Mouse (Mus musculus) bone marrow, adult 2 months (tissue): Measurements from ENCODE around the gene Ptpre. TPM values are rescaled to one million over a fixed set of nuclear protein-coding genes. Genes with fewer than 3 reads are reported as not detected.
A peak's percentile ranks its signal among the peaks of the same experiment; 100 is the strongest.

Experiments
- H3K27ac ChIP-seq: fragments of 200-500 bp; 2 replicates; pipeline ENCODE4 v1.5.1; 2012; ENCODE audit warnings: low read depth, mild to moderate bottlenecking, control low read depth, inconsistent platforms, low read length; ENCODE audit not compliant: control insufficient read depth, poor library complexity, insufficient read depth
- H3K4me1 ChIP-seq: fragments of 200-500 bp; 2 replicates; pipeline ENCODE4 v1.6.1; 2011; ENCODE audit warnings: low read length; ENCODE audit not compliant: control insufficient read depth, insufficient read depth
- H3K4me3 ChIP-seq: fragments of 200-500 bp; replicated peaks from 2 replicates; pipeline ENCODE3; 2011; ENCODE audit warnings: mild to moderate bottlenecking, low read depth, low read length, control low read depth; ENCODE audit not compliant: control insufficient read depth
- CTCF ChIP-seq: fragments of 200-500 bp; IDR thresholded peaks from 2 replicates; pipeline ENCODE4 v1.5.1; 2011; ENCODE audit warnings: low read length, control low read depth; ENCODE audit not compliant: control insufficient read depth, insufficient read depth
- POLR2A ChIP-seq: fragments of 200-500 bp; IDR thresholded peaks from 2 replicates; pipeline ENCODE4 v1.6.1; 2011; ENCODE audit warnings: low read depth, mild to moderate bottlenecking, control low read depth, low read length, borderline replicate concordance; ENCODE audit not compliant: control insufficient read depth
- WGBS: fragments of 180-500 bp; shearing (Covaris S2); methylation state at CpG from one replicate; pipeline ENCODE4 v1.1.7; 2018; 5-methylcytosine and 5-hydroxymethylcytosine counted together
- polyA plus RNA-seq: library from polyadenylated mRNA; stranded (reverse); fragments of >200 nt; gene quantifications from 2 replicates; pipeline ENCODE4 v1.2.4, GENCODE M21; 2011; ENCODE audit warnings: low replicate concordance; ENCODE audit not compliant: missing spikeins, insufficient read depth, insufficient read length

Gene Ptpre
- polyA plus RNA-seq, 1 experiment, result 27.7 TPM

DNA sequence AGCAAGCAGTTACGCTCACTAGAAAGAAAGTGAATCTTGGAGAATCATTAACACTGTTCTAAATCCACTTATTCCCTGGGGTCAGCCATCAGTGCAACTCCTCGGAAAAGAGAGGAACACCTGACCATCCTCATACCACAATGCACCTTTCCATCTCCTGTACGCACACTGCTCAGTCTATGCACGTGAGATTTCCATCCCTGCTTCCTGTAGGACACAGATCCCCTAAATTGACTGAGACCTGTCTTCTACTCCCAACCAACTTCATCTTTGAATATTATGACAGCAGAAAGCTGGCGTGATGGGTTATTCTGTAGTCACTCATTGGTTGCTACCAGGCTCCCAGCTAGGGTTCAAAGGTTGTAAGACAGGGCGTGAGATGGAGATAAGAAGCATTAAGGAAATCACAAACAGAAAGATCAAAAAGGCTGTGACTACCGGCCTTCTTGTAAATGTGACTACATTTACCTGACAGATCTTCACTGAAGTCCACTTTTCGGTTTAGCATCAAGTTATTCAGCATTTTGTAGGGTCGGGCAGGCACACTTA, 166.4 kb downstream of the Ptpre start:
- WGBS, result 88% methylated on average over 9 of the region's 9 CpGs
- no peak for TF ChIP-seq POLR2A
- no peak for TF ChIP-seq CTCF
- H3K4me1 ChIP-seq, result peaks cover 5% of the 10 kb centered on the region
- H3K4me3 ChIP-seq, result no peak overlapping the region
- H3K27ac ChIP-seq, result no peak overlapping the region

DNA sequence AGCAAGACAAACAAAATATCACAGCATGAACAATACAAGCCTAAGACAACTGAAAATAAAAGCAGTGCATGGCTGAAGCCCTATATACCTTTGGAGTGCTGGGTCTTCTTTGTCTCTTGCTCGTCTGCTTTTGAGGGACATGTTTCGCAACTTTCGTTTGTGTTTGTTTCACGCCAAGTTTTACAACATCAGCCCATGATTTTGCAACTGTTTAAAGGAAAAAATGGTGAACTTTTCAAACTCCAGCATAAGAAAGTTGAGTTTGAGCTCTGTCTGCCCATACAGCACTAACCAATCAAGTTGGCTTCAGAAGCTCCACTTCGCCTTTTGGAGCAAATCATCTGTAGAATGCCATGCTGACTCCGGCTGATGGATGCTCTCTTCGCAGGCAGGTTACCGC, 167.0 kb downstream of the Ptpre start:
- no peak for TF ChIP-seq CTCF
- TF ChIP-seq POLR2A, result no peak
- Histone ChIP-seq H3K4me1 (peaks cover 5% of the 10 kb centered on the region), H3K4me3 (no peak overlapping the region), H3K27ac (no peak overlapping the region)
- WGBS, result 79% methylated on average over 8 of the region's 8 CpGs

DNA sequence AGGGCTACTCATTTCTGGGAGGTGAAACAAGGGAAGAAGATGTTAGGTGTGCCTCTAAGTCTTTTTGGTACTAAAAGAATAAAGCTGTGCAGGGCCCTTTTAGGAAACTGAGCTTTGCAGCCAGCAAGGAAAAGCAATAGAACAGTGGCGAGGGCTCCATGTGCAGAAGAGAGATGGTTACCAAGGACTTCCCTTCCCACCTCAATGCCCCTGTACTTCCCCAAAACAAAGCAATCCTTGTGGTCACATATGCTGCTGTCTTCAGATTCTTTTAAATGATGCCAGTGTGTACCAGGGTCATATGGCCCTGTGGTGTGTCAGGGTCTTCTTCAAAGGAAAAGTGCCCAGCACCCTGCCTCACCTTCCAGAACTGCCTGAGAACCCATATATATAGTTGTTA, 167.8 kb downstream of the Ptpre start:
- H3K27ac ChIP-seq, result peak overlapping the region; percentile 29; the same call in 1 of the 2 replicates
- TF ChIP-seq POLR2A (no peak), CTCF (no peak)
- WGBS, result 43% methylated on average over 1 of the region's 1 CpGs
- no peak overlapping the region for H3K4me3 ChIP-seq
- peaks cover 5% of the 10 kb centered on the region for H3K4me1 ChIP-seq

DNA sequence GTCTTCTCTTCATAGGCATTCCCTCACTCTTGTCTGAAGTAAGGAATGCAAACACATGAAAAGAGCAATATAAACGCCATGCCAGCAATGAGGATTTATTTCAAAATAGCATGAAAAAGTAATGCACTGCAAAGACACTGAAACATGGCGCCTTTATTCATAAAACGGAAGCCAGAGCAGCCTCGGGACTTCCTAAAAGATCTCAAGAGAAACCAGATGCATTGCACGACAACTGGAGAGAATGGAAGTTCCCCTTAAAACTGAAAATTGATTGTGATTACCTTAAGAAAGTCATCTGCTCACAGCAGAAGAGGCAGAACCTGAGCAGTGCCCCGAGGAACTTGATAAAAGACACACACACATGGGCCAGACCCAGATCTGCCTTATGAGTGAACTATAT, 168.5 kb downstream of the Ptpre start:
- 49% methylated on average over 6 of the region's 6 CpGs for WGBS
- no peak overlapping the region; the same call in 1 of the 2 replicates for H3K27ac ChIP-seq
- no peak for TF ChIP-seq POLR2A

DNA sequence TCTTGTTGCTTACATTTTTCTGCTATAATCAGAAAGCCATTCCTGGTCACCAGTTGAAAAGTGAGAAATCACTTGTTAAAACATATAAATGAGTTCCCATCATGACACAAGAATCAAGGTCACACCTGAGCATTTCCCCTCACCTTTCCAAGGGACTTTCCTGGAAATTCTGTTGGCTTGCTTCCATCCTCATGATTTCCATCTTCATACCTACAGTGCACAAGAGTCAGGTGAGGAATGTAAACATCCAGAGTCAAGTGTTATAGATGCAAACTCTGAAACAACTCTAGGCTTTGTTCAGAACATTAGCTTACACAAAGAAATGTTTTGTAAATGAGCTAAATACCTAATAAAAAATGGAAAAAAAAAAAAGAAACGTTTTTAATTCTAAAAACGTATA, 173.4 kb downstream of the Ptpre start:
- Histone ChIP-seq H3K4me1 (no peaks in the 10 kb centered on the region), H3K4me3 (no peak overlapping the region), H3K27ac (no peak overlapping the region)
- 70% methylated on average over 2 of the region's 2 CpGs for WGBS
- TF ChIP-seq CTCF (no peak), POLR2A (no peak)

More for the DNA sequence above, 168.5 kb downstream of the Ptpre start:
- peaks cover 5% of the 10 kb centered on the region for H3K4me1 ChIP-seq
- H3K4me3 ChIP-seq, result no peak overlapping the region

DNA sequence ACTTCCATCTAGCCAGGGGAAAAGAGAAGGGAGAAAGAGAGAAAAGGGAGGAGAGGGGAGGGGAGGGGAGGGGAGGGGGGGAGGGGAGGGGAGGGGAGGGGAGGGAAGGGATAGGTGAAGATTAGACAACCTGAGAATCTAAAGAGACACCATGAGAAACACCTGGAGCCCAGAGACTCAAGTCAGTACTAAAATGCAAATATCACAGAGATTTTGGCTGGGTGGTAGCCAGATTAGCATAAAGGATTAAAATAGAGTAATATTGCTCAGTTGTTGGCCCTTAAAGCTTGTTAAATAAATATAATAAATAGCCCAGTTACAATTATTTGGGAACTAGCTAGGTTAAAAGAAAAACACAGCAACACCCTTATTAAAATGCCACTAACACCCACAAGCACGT, 175.3 kb downstream of the Ptpre start:
- no peak overlapping the region for H3K27ac ChIP-seq
- WGBS, result 75% methylated on average over 1 of the region's 1 CpGs
- peaks cover 2% of the 10 kb centered on the region; the same call in 1 of the 2 replicates for H3K4me1 ChIP-seq
- H3K4me3 ChIP-seq, result peak overlapping the region; percentile 19
- TF ChIP-seq CTCF (no peak), POLR2A (no peak)

DNA sequence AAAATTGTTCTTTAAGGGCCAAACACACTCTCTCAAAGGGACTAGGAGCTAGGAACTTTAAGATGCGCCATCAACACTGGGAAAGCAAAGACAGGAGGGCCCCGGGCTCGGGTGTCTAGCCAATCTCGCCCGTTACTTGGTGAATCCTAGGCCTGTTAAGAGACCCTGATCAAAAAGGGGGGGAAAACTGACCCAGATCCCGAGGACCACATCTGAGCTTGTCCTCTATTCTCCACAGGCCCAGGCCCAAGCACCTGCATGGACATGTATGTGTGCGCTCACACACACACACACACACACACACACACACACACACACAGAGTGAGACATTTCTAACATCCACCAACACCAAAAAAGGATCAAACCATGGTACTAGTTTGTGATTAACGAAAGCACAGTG, 176.0 kb downstream of the Ptpre start:
- H3K4me1 ChIP-seq, result peaks cover 2% of the 10 kb centered on the region; the same call in 1 of the 2 replicates
- H3K4me3 ChIP-seq, result peak overlapping the region; percentile 69
- no peak overlapping the region for H3K27ac ChIP-seq
- 75% methylated on average over 8 of the region's 8 CpGs for WGBS
- TF ChIP-seq POLR2A (no peak), CTCF (no peak)

DNA sequence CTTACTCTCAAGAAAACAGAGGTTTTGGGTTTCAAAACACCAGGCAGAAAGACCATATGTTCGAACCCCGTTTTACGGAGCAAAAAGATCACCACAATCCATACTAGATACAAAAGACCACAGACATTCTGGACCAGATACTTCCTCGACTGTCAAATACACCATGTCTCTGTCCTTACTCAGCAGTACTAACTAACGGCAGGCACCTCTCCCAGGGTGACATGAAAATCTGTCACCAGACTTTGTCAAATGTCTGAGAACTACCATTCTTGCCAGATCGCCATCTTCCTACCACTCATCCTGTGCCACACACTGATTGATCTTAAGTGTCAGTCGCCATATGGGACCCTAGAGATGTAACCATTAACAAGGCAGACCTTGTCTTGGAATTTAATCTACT, 177.9 kb downstream of the Ptpre start:
- Histone ChIP-seq H3K4me1 (peaks cover 2% of the 10 kb centered on the region; the same call in 1 of the 2 replicates), H3K4me3 (peak overlapping the region; percentile 73), H3K27ac (peak overlapping the region; percentile 7; the same call in 1 of the 2 replicates)
- TF ChIP-seq POLR2A (no peak), CTCF (no peak)
- WGBS, result 2% methylated on average over 7 of the region's 7 CpGs
